Mouse (Mus musculus): ENCODE measurements at regions not wholly inside any gene's neighbourhood (a gene's known extent, or its start where the extent isn't known, plus 50 kb on each side); places are given as distances from the start of the nearest gene placed in this dataset.
A peak's percentile ranks its signal among the peaks of the same experiment; 100 is the strongest.

- DNase-seq (ENCODE audit: low spot score in 2 of 2) = no peak
Measured at GRCm38 (mm10) chr6:11796361-11796760, 110.9 kb downstream of the Ndufa4 start.

- peak; percentile 17 to 61 for DNase-seq (ENCODE audit: low spot score in 2 of 2)
Measured at GRCm38 (mm10) chr6:11793366-11793765, 113.9 kb downstream of the Ndufa4 start.

GRCm38 (mm10) chr6:11792186-11792585, 115.1 kb downstream of the Ndufa4 start:
- DNase-seq (ENCODE audit: low spot score in 2 of 2) = no peak

- no peak for DNase-seq (ENCODE audit: low spot score in 2 of 2)
Measured at GRCm38 (mm10) chr6:11791056-11791455, 116.2 kb downstream of the Ndufa4 start.

- DNase-seq (ENCODE audit: low spot score in 2 of 2) = no peak
Measured at GRCm38 (mm10) chr6:11773992-11774391, 133.3 kb downstream of the Ndufa4 start.

- DNase-seq (ENCODE audit: low spot score in 2 of 2) = no peak
Measured at GRCm38 (mm10) chr6:11762912-11763311, 144.4 kb downstream of the Ndufa4 start.

GRCm38 (mm10) chr6:11737667-11738066, 169.6 kb downstream of the Ndufa4 start:
- DNase-seq (ENCODE audit: low spot score in 2 of 2) = no peak

- no peak for DNase-seq (ENCODE audit: low spot score in 2 of 2)
Measured at GRCm38 (mm10) chr6:11731126-11731525, 176.2 kb downstream of the Ndufa4 start.

GRCm38 (mm10) chr6:11730667-11731066, 176.6 kb downstream of the Ndufa4 start:
- no peak for DNase-seq (ENCODE audit: low spot score in 2 of 2)

- no peak for DNase-seq (ENCODE audit: low spot score in 2 of 2)
Measured at GRCm38 (mm10) chr6:11727806-11728205, 179.5 kb downstream of the Ndufa4 start.

GRCm38 (mm10) chr6:11727370-11727769, 179.9 kb downstream of the Ndufa4 start:
- no peak for DNase-seq (ENCODE audit: low spot score in 2 of 2)

- no peak for DNase-seq (ENCODE audit: low spot score in 2 of 2)
Measured at GRCm38 (mm10) chr6:11723519-11723918, 183.8 kb downstream of the Ndufa4 start.

GRCm38 (mm10) chr6:11720274-11720673, 187.0 kb downstream of the Ndufa4 start:
- no peak for DNase-seq (ENCODE audit: low spot score in 2 of 2)

GRCm38 (mm10) chr6:11710581-11710980, 196.7 kb downstream of the Ndufa4 start:
- DNase-seq (ENCODE audit: low spot score in 2 of 2) = no peak

GRCm38 (mm10) chr6:11709465-11709864, 197.8 kb downstream of the Ndufa4 start:
- DNase-seq (ENCODE audit: low spot score in 2 of 2) = no peak
